Mouse (Mus musculus) cerebellum, adult 2 months (tissue): ENCODE results near the gene Abcb11.
"Not testable (repeated sequence)": the region's sequence is repeated elsewhere in the genome, so short reads cannot be mapped to it uniquely, and the experiment has no call there.

Experiments
- CTCF ChIP-seq: fragments of 200-500 bp; IDR thresholded peaks from 2 replicates; pipeline ENCODE4 v1.5.1; 2011; ENCODE audit warnings: low read depth, mild to moderate bottlenecking, control low read depth, low read length, moderate library complexity, borderline replicate concordance; ENCODE audit not compliant: insufficient read depth
- POLR2A ChIP-seq: fragments of 200-500 bp; IDR thresholded peaks from 2 replicates; pipeline ENCODE4 v1.6.1; 2011; ENCODE audit warnings: low read length, control low read depth, borderline replicate concordance; ENCODE audit not compliant: insufficient read depth

- TF ChIP-seq CTCF, POLR2A: not testable (repeated sequence)
These were observed 41.8 kb downstream of the Abcb11 start for GRCm38 (mm10) chr2:69300568-69300967.
